Mouse (Mus musculus) testis, adult 2 months (tissue): ENCODE measurements around the gene Ppp1r12c.

ENCODE experiments used
- CTCF ChIP-seq: fragments of 200-500 bp; IDR thresholded peaks from 2 replicates; pipeline ENCODE4 v1.5.1; 2012; ENCODE audit warnings: low read depth, mild to moderate bottlenecking, inconsistent platforms, low read length, moderate library complexity; ENCODE audit not compliant: control insufficient read depth, insufficient read depth, insufficient replicate concordance
- POLR2A ChIP-seq: fragments of 200-500 bp; IDR thresholded peaks from 2 replicates; pipeline ENCODE4 v1.6.1; 2012; ENCODE audit warnings: low read depth, mild to moderate bottlenecking, inconsistent platforms, low read length, moderate library complexity; ENCODE audit not compliant: control insufficient read depth

DNA sequence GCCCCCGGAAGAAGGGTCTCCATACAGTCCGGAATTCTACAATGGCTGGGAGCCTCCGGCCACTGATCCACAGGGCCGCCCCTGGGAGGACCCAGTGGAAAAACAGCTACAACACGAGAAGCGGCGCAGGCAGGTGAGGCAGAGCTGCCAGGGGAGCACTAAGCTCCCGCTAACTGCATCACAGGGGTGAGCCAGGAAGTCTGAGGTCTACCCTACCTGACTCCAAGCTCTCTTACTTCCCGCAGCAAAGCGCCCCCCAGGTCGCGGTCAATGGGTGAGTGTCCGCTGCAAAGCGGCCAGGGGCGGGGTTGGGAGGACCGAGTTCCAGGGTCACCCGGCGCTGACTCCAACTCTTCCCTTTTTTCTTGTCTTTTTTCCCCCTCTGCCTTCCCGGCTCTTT is 27.5 kb downstream of the Ppp1r12c start:
- TF ChIP-seq CTCF (no peak), POLR2A (no peak)
